Mouse (Mus musculus) limb, embryonic 12.5 days (tissue): ENCODE data around the gene Fgfbp1. TPM values are rescaled to one million over a fixed set of nuclear protein-coding genes. Genes with fewer than 3 reads are reported as not detected.

Experiments used
- polyA plus RNA-seq: library from polyadenylated mRNA; unstranded; fragments of >200 nt; fragmentation: Nextera tagmentation; extraction: Ambion mirVana; gene quantifications from 2 replicates; pipeline ENCODE4 v1.2.1, GENCODE M21; 2016

Gene Fgfbp1
- polyA plus RNA-seq, 1 experiment from 2014 or later = 3.2 TPM

Other genes starting within 250 kb of the Fgfbp1 start
- not detected in 2 replicates for gene Bst1, start 162.9 kb downstream of the Fgfbp1 start, polyA plus RNA-seq
- gene Fbxl5, start 160.1 kb downstream of the Fgfbp1 start, polyA plus RNA-seq = 56.9 and 58.4 TPM in 2 replicates
- 9.9 and 11.5 TPM in 2 replicates for gene Cd38, start 113.2 kb downstream of the Fgfbp1 start, polyA plus RNA-seq
- 0.87 TPM in 1 of 2 replicates, not detected in the other for gene Gm7879, start 68.6 kb downstream of the Fgfbp1 start, polyA plus RNA-seq
- gene Prom1, start 120.3 kb upstream of the Fgfbp1 start, polyA plus RNA-seq = 85.0 and 86.2 TPM in 2 replicates
- gene Tapt1, start 244.8 kb upstream of the Fgfbp1 start, polyA plus RNA-seq = 40.0 and 43.5 TPM in 2 replicates